Mouse (Mus musculus): Measurements from ENCODE around the gene Blcap. TPM values are rescaled to one million over a fixed set of nuclear protein-coding genes. Genes with fewer than 3 reads are reported as not detected.
A peak's percentile ranks its signal among the peaks of the same experiment; 100 is the strongest.

The Blcap gene
- total RNA-seq, 2 experiments from 2014 or later = 15.8 to 16.7 TPM

GRCm38 (mm10) chr2:157561165-157561836 lies 9.8 kb downstream of the Blcap start:
- peak; percentile 87 for DNase-seq
- intact Hi-C loops (cut with DNase I; ENCODE audit: low total_unique reads) = no loop called here

GRCm38 (mm10) chr2:157560302-157560701 lies 10.8 kb downstream of the Blcap start:
- DNase-seq = no peak
- intact Hi-C loops (cut with DNase I; ENCODE audit: low total_unique reads) = no loop called here

GRCm38 (mm10) chr2:157559858-157560257 lies 11.2 kb downstream of the Blcap start, which contains the start of gene Nnat:
Nnat (plus strand) TSS chr2:157560078.
- intact Hi-C loops (cut with DNase I; ENCODE audit: low total_unique reads) = no loop called here
- no peak for DNase-seq

GRCm38 (mm10) chr2:157559440-157559839 lies 11.6 kb downstream of the Blcap start:
- no peak for DNase-seq
- intact Hi-C loops (cut with DNase I; ENCODE audit: low total_unique reads) = no loop called here

- intact Hi-C loops (cut with DNase I; ENCODE audit: low total_unique reads) = no loop called here
- DNase-seq = peak; percentile 42
Measured at GRCm38 (mm10) chr2:157558520-157558919, 12.6 kb downstream of the Blcap start.

- intact Hi-C loops (cut with DNase I; ENCODE audit: low total_unique reads) = no loop called here
- peak; percentile 52 for DNase-seq
Measured at GRCm38 (mm10) chr2:157558051-157558450, 13.0 kb downstream of the Blcap start.

GRCm38 (mm10) chr2:157556074-157556698 lies 14.9 kb downstream of the Blcap start:
- intact Hi-C loops (cut with DNase I; ENCODE audit: low total_unique reads) = no loop called here
- no peak for DNase-seq

- intact Hi-C loops (cut with DNase I; ENCODE audit: low total_unique reads) = no loop called here
- DNase-seq = no peak
Measured at GRCm38 (mm10) chr2:157552158-157552886, 18.8 kb downstream of the Blcap start.

GRCm38 (mm10) chr2:157550292-157550691 lies 20.8 kb downstream of the Blcap start:
- intact Hi-C loops (cut with DNase I; ENCODE audit: low total_unique reads) = no loop called here
- DNase-seq = no peak

GRCm38 (mm10) chr2:157546686-157547085 lies 24.4 kb downstream of the Blcap start:
- intact Hi-C loops (cut with DNase I; ENCODE audit: low total_unique reads) = no loop called here
- DNase-seq = no peak

GRCm38 (mm10) chr2:157544333-157544888 lies 26.7 kb downstream of the Blcap start:
- DNase-seq = no peak
- intact Hi-C loops (cut with DNase I; ENCODE audit: low total_unique reads) = no loop called here

GRCm38 (mm10) chr2:157542415-157542814 lies 28.7 kb downstream of the Blcap start:
- DNase-seq = no peak
- intact Hi-C loops (cut with DNase I; ENCODE audit: low total_unique reads) = no loop called here

- DNase-seq = no peak
- intact Hi-C loops (cut with DNase I; ENCODE audit: low total_unique reads) = no loop called here
Measured at GRCm38 (mm10) chr2:157541631-157542030, 29.4 kb downstream of the Blcap start.

- no peak for DNase-seq
- intact Hi-C loops (cut with DNase I; ENCODE audit: low total_unique reads) = no loop called here
Measured at GRCm38 (mm10) chr2:157540953-157541569, 30.0 kb downstream of the Blcap start.

GRCm38 (mm10) chr2:157540073-157540952 lies 30.8 kb downstream of the Blcap start:
- DNase-seq = peak; percentile 47
- intact Hi-C loops (cut with DNase I; ENCODE audit: low total_unique reads) = no loop called here

GRCm38 (mm10) chr2:157537118-157537517 lies 34.0 kb downstream of the Blcap start:
- no peak for DNase-seq
- intact Hi-C loops (cut with DNase I; ENCODE audit: low total_unique reads) = no loop called here

GRCm38 (mm10) chr2:157536476-157537081 lies 34.5 kb downstream of the Blcap start:
- DNase-seq = no peak
- intact Hi-C loops (cut with DNase I; ENCODE audit: low total_unique reads) = no loop called here

GRCm38 (mm10) chr2:157534163-157534562 lies 36.9 kb downstream of the Blcap start:
- no peak for DNase-seq
- intact Hi-C loops (cut with DNase I; ENCODE audit: low total_unique reads) = no loop called here
